Mouse (Mus musculus): ENCODE data around the gene Fam161b.

Fam161b gene

GRCm38 (mm10) chr12:84361555-84362489, at the start of gene Fam161b, which contains the start of gene Coq6:
Gene Fam161b, minus strand, starts transcription at chr12:84361833.
Gene Coq6, plus strand, starts transcription at chr12:84361657.
- peak; percentile 97 to 98 for DNase-seq (ENCODE audit: low spot score in 2 of 2)

- DNase-seq (ENCODE audit: low spot score in 2 of 2) = peak; percentile 68 to 89
Measured at GRCm38 (mm10) chr12:84408819-84409507, 47.3 kb upstream of the Fam161b start, which contains the start of the genes Entpd5 and Bbof1. Gene Entpd5, minus strand, starts transcription at chr12:84409029. Gene Bbof1, plus strand, starts transcription at chr12:84409071.

- peak in 1 of 2 experiments; percentile 30 for DNase-seq (ENCODE audit: low spot score in 2 of 2)
Measured at GRCm38 (mm10) chr12:84407874-84408818, 46.5 kb upstream of the Fam161b start.

- DNase-seq (ENCODE audit: low spot score in 2 of 2) = no peak
Measured at GRCm38 (mm10) chr12:84407259-84407658, 45.6 kb upstream of the Fam161b start.

- DNase-seq (ENCODE audit: low spot score in 2 of 2) = no peak
Measured at GRCm38 (mm10) chr12:84404541-84404940, 42.9 kb upstream of the Fam161b start.

- no peak for DNase-seq (ENCODE audit: low spot score in 2 of 2)
Measured at GRCm38 (mm10) chr12:84402923-84403322, 41.3 kb upstream of the Fam161b start.

DNA sequence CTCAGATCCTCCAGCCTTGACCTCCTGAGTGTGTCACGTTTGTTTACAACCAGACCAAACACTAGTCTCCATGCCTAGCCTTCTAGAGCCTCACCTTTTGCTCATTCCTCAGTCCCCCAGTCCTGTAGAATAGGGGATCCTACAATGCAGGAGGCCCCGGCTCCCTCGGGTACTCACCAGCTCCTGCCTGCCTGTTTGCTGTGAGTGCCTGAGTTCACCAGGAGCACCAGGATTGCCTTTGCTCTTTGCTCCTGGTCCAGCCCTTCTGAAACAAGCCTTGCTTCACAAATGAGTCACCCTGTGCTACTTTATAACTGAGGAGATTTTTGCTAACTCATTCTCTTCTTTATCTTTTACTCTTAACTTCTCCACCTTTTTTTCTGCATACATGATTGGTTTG, 39.0 kb upstream of the Fam161b start:
- DNase-seq (ENCODE audit: low spot score in 2 of 2) = no peak

- no peak for DNase-seq (ENCODE audit: low spot score in 2 of 2)
Measured at GRCm38 (mm10) chr12:84400068-84400467, 38.4 kb upstream of the Fam161b start.

- no peak for DNase-seq (ENCODE audit: low spot score in 2 of 2)
Measured at GRCm38 (mm10) chr12:84399663-84400062, 38.0 kb upstream of the Fam161b start.

DNA sequence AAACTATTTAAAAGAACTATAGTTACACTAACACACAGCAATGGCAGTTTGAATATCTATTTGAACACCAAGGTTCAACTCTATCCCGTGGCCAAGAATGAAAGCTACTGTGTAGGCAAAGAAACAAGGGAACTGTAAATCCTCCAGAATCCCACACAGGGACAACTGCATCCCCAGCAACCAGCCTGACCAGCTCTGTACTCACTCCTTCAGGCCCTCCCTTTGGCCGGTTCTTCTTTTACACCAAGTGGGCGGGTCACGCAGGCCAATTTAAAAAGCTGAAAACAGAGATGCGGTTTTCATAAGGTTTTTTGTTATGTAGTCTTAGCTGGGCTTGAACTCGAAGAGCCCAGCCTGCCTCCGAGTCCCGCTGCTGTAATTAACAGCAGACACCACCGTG, 37.5 kb upstream of the Fam161b start:
- no peak for DNase-seq (ENCODE audit: low spot score in 2 of 2)

DNA sequence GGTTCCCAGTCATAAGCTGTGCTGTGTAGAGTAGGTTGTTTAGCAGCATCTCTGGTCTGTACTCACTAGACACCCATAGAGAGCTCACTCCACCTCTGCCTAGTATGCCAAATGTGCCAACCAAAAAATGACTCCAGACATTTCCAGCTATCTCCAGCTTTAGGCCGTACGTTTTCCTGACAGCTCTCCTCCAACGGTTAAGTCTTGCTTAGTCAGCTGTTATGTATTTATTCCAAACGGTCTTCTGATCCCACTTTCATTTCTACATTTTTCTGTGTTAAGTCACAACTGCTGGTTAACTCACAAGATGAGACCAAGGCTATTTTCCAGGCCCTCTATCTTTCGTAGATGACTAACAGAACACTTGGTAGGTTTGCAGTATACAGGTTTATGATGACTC, 37.0 kb upstream of the Fam161b start:
- no peak for DNase-seq (ENCODE audit: low spot score in 2 of 2)

- no peak for DNase-seq (ENCODE audit: low spot score in 2 of 2)
Measured at GRCm38 (mm10) chr12:84397685-84398084, 36.1 kb upstream of the Fam161b start.

- DNase-seq (ENCODE audit: low spot score in 2 of 2) = no peak
Measured at GRCm38 (mm10) chr12:84396947-84397679, 35.5 kb upstream of the Fam161b start.

GRCm38 (mm10) chr12:84393847-84394246, 32.2 kb upstream of the Fam161b start:
- DNase-seq (ENCODE audit: low spot score in 2 of 2) = no peak

DNA sequence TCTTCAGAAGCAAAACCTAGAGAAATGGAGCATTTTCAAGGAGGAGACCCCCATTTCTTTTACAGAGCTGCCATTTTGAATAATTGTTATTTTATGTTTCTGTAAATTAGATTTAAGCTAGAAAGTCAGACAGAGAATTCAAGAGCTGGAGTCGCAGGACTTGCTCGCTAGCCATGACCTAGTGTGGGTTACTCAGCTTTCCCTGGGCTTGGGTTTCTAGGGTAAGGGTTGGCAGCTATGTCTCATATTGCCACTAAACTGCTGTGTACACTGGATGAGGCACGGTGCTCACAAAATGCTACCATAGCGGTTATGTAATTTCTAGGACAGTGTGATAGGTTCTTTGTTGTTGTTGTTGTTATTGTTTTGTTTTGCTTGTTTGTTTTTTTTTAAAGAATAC, 31.0 kb upstream of the Fam161b start:
- no peak for DNase-seq (ENCODE audit: low spot score in 2 of 2)

GRCm38 (mm10) chr12:84390336-84390735, 28.7 kb upstream of the Fam161b start:
- no peak for DNase-seq (ENCODE audit: low spot score in 2 of 2)

GRCm38 (mm10) chr12:84388774-84389400, 27.3 kb upstream of the Fam161b start:
- no peak for DNase-seq (ENCODE audit: low spot score in 2 of 2)

GRCm38 (mm10) chr12:84388097-84388496, 26.5 kb upstream of the Fam161b start:
- no peak for DNase-seq (ENCODE audit: low spot score in 2 of 2)

DNA sequence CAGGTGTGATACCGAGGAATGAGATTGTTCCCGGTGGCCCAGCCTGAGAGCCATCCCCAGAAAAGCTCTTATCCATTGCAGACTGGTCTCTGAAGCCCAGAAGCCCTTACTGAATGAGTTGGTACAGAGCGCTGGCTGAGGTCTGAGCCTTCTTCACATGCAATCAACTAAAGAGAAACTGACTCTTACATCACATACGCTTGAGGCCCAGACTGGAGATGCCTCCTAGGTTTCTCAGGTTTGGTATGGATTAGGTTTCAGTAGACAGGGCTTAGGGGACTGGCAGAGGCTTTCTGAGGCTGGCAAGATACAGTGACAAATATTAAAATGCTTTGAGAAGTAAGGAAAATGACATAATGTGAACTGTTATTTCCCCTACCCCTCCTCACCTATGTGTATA, 23.8 kb upstream of the Fam161b start:
- DNase-seq (ENCODE audit: low spot score in 2 of 2) = no peak

GRCm38 (mm10) chr12:84384644-84385081, 23.0 kb upstream of the Fam161b start:
- DNase-seq (ENCODE audit: low spot score in 2 of 2) = no peak

All from left cerebral cortex, adult 9 months (tissue).